Mouse (Mus musculus): Measurements from ENCODE around the gene Tmem214.

GRCm38 (mm10) chr5:30823091-30823490 is 44.7 kb upstream of the Tmem214 start:
- no peak for TF ChIP-seq CTCF (IDR thresholded peaks at IDR 0.05; ENCODE audit: borderline replicate concordance, control insufficient read depth, extremely low read depth, insufficient read depth, low read length, poor library complexity)
- TF ChIP-seq POLR2A (IDR thresholded peaks at IDR 0.05; ENCODE audit: control insufficient read depth, extremely low read depth, insufficient read depth, low read length, poor library complexity) = no peak
